Mouse (Mus musculus) frontal cortex, postnatal 10 days (tissue): ENCODE measurements around the gene Scn4a.
A peak's percentile ranks its signal among the peaks of the same experiment; 100 is the strongest.
"Not testable (repeated sequence)": the region's sequence is repeated elsewhere in the genome, so short reads cannot be mapped to it uniquely, and the experiment has no call there.

Source experiments
- DNase-seq, 2 experiments: peaks; one replicate each; pipeline ENCODE4 v3.0.0; 2022; ENCODE audit warnings: low spot score in 2 of 2, mixed read lengths in 1 of 2

Scn4a gene

GRCm38 (mm10) chr11:106353188-106353587, at the start of gene Scn4a:
TSS of gene Scn4a (minus strand) at chr11:106353288.
- DNase-seq = no peak

GRCm38 (mm10) chr11:106398481-106398880, 45.4 kb upstream of the Scn4a start:
- no peak for DNase-seq

- DNase-seq = no peak
These were observed 44.6 kb upstream of the Scn4a start for GRCm38 (mm10) chr11:106397656-106398055.

- not testable (repeated sequence) for DNase-seq
These were observed 41.0 kb upstream of the Scn4a start for GRCm38 (mm10) chr11:106394055-106394454.

GRCm38 (mm10) chr11:106393331-106393616, 40.2 kb upstream of the Scn4a start:
- DNase-seq = no peak

GRCm38 (mm10) chr11:106392597-106393330, 39.7 kb upstream of the Scn4a start:
- no peak for DNase-seq

DNA sequence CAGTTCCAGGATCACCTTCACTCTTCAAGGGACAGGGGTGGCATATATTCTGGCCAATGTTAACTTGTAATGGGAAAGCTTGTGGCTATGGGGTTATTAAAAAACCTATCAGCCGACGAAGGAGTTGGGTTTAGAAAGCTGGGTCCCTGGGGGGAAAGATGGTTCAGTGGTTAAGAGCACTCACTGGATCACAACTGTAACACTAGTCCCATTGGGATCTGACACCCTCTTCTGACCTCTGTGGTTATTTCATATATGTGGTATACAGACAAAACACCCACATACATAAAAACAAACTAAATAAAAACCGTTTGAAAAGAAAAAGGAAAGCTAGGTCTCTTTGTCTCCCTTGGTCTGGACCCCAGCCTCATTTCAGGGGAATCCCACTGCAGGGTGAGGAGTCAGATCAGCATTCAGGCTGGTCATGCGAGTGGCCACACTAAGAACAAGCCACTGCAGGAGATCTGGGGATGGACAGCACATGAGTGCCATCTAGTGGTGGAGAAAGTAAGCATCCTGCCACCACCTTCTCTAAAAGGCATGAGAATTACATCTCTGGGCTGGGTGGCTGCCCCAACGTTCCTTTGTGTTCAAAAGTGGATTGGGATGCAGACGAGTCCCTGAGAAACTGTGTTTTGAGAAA, 38.6 kb upstream of the Scn4a start:
- DNase-seq = peak; percentile 18 to 64

- no peak for DNase-seq
These were observed 37.7 kb upstream of the Scn4a start for GRCm38 (mm10) chr11:106390757-106391156.

DNA sequence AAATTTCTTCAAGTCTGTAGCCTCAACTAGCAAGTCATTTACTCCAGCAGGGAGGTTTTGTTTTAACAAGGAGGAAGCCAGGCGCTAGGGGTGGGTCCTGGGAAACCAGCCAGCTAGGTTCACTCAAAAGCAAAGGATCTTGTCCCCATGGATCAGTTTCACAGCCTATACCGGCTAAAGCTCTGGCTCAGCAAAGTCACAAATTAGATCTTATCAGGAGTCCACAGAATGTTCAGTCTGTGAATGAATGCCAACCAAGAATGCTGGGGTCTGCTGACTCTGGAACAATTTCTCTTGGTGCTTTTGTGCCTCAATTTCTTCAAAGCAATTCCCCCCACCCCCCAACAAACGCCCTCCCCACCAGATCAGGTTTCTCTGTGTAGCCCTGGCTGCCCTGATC, 36.5 kb upstream of the Scn4a start:
- DNase-seq = no peak

DNA sequence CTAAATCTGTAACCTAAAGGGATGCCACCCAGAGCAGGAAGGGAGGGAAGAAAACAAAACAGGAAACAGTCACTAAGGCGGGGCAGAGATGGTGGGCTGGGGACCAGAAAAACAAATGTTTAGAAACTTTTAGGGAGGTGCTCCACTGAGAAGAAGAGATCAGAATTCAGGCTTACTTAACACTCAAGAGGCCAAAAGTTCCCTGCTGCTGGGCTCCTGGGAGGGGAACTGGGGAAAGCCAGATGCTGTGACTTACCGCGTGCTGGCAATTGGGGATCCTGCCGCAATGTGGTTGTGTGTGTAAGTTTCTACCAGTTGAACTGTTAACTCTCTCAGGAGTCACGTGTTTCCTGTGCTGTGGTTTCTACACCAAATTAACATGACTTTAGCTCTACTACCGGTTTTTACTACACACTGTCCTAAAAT, 34.7 kb upstream of the Scn4a start, which contains the start of gene Icam2:
Gene Icam2 (minus strand): TSS at position 285 of the 426 bp plus-strand sequence.
- DNase-seq = no peak

DNA sequence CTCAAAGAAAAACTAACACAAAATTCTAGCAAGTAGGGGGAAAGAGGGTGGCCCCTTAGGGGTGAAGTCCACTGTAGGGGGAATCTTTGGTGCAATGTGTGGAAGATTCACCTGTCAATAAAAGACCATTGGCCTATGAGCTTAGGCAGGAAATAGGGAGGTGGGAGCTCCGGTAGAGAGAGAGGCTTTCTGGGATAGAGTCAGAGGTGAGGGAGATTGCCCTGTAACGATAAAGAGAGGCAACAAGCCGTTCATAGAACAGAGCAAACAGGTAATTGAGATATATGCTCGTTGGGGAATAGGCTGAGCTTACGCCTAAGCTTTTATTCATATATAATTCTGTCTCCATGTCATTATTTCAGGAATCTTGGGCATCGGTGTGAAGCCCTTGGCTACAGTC, 33.9 kb upstream of the Scn4a start:
- DNase-seq = no peak

DNA sequence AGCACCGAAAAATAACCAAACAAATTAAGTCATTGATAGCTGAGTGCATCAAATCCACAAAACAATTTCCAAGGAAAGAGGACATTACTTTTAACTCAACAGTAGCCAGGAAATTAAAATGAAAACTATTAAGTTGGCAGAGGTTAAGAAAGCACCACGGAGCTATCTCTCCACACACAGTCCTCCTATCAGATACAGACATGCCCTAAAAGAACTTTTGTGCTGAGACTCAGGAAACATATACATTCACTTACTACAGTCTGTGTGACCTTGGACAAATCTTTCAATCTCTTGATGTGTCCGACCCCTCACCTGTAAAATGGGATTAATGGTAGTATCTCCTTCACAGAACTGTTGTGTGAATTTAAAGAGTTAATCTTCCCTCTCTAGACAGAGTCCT, 33.3 kb upstream of the Scn4a start:
- no peak for DNase-seq

DNA sequence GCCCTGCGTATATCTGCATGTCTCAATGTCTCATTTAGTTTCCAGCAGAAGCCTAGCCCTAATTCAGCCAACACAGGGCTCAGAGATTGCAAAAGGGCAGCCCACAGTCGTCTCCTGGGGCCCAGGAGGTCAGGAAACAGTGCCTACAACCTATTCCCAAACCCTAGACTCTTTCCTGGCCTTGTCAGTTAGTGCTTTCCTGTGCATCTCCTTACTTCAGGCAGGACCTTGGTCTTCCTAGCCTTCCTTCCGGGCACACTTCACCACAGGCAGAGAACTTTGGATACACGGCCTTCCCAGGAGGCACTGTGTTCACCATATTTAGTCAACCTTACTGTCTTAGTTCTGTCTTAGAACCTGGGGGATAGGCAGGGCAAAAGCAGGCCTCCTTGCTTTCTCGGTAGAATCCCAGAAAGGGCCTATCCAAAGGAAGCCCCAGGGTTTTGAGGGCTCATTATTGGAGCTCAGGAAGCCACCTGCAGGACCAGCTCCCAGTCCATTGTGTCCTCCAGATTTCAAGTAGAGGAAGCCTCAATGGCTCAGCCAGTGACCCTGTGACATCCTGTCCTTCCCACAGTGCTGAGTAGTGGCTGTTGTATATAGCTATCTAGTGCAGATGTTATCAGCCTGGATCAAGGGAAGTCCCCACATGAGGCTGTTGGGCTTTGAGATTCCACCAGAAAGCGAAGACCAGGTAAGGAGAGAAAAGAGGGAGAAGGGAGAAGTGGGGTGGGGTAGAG, 30.1 kb upstream of the Scn4a start:
- no peak for DNase-seq

DNA sequence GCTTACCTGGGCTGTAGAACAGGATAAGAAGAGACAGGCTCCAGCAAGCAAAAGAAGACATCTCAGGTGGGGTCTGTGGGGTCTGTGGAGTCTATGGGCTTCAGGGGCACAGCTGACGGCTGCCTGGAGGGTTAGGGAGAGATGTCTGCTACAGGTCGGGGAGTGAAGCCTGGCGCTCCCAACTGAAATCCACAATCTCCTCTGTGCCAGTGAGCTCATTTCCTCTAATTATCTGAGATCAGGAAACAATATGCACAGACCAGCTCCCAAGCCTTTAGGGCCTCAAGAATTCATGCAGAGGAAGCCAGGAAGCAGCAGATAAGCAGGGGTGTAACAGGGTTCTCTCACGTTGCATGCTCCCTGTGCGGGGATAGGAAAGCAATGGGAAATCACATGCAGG, 29.3 kb upstream of the Scn4a start:
- DNase-seq = no peak

DNA sequence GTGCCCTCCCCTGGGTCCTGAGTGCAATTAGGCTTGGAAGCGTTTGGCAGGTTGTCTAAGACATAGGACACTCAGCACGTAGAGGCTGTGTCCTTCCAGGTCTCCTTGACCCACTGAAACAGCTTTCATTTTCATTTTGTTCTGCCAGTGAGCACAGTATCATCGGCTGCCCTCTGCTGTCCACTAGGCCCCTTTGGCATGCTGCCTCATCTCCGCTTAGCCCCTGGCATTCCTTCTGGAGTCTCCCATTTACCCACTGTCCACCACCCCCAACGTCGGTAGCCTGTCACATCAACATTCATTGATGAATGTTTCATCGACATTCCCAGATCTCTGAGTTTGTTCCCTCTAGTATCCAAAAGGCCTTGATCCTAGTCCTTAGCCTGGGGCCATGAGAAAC, 28.8 kb upstream of the Scn4a start:
- DNase-seq = no peak

DNA sequence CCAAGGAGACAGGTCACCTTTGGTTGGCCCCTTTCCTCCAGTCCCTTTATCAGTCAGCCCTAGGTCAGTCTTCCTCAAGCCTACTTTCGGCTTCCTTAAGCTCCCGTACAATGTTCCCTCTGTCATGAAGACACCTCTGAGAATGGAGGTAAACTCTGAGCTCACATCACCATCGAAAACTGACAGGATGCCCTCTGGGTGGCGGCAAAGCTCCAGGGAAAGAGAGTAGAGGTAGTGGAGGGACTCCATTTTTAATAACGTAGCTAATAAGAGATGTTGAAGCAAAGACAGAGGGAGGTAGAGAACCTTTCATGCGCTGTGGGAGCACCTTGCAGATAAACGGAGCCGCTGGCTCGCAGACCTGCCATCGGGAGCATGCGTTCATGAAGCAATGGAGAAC, 27.9 kb upstream of the Scn4a start:
- no peak for DNase-seq

DNA sequence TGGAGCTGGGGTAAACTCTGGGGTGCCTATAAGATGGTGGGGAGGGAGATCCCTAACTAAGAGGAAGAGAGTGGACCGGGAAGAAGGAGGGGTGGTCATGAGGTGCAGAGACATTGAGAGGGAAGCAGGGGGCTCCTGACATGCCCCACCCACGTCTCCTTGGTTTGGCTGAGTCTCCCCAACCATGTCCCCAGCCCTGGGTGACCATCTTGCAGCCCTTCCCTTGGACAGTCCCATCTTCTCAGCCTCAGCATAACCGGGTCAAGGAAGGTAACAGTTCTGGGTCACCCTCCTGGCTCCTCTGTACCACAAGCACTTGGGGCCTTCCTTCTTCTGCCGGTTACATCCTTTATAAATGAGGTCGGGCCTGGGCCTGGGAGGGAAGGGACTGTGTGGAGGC, 21.9 kb upstream of the Scn4a start:
- DNase-seq = no peak

DNA sequence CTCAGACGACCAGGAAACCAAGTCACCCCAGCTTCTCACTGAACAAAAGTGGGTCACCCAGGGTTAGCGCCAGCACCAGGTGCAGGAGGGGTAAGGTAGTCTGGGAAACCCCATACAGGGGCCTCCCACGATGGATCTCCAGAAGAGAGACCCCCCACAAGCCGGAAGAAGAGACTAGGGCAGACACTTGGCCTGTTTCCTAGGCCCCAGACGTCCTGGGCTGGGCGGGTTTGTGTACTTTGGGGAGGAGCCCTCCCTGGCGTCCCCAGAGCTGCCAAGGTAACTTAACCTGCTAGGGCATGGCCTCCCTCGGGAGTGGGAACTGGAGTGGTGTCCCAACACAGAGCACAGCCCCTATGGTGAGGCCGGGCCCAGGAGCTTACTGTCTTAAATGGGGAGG, 21.5 kb upstream of the Scn4a start:
- no peak for DNase-seq

DNA sequence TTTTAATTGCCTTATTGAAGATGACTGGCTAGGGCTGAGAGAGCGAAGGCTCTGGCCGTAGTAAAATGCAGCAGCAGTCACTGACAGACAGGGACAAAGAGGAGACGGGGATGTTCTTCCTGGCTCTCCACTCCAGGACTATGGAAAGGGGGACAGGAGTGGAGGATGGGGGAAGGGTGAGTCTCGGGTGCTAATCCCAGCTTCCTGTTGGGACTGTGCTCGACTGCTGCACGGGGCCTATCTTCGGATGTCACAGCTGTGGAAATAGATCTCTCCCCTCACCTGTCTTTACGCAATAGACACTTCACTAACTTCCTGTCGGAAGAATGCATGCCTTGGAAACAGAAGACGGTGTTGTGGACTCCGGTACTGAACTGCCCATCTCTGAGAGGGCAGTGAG, 20.9 kb upstream of the Scn4a start:
- no peak for DNase-seq

DNA sequence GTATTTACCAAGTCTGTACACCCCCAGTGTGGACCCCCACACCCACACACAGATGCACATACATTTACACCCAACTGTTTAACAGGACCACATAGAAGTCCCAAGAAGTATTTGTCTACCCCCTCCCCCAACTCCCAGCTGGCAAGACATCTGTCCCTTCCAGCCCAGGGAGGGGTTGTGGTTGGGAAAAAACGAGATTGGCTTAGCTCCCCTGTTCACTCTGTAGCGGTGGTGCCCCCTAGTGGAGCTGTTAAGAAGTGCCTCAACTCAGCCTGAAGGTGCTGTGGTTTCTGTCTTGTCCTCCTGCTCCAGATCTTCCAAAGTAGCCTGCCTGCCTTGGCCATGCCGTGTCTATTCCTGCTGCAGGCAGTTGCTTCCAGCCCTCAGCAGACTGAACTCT, 13.2 kb upstream of the Scn4a start:
- DNase-seq = peak; percentile 66 to 70

DNA sequence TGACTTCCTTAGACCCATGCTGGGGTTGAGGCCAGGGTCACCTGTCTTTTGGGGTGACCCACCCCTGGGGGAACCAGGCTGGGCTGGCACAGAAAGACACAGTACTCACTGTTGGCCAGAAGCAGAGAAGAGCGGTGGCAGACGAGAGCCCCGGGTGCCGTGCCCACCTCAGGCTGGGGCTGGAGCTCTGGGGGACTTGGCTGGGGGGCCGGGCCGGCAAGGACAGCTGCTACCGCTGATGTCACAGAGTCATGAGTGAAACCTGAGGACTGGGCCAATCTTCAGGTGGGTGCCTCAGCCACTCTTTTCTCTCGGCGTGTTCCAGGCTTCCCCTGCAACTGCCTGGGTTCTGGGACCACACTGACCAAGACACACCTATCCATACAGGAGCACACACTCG, 12.3 kb upstream of the Scn4a start, which contains the start of gene Prr29:
Gene Prr29 (plus strand): TSS at position 107 of the 400 bp plus-strand sequence.
- no peak for DNase-seq

DNA sequence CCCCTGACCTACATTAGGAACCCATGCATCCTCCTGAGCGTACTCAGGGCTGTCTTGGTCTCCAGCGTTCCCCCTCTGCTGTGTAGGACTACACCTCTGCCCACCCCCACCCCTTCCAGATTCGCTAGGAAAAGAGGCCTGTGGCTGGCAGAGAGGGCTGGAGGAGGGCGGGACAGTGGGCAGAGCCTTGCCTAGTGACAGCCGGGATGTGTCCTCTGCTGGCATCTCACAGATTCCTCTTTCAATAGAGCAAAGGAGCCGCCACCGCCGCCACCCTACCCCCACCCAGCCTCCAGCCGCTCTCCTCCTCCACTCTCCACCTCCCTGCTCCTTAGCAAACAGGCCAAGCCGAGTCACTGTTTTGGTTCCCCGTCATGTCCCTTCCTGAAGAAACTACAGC, 11.6 kb upstream of the Scn4a start:
- no peak for DNase-seq

GRCm38 (mm10) chr11:106359350-106359749, 6.3 kb upstream of the Scn4a start:
- DNase-seq = no peak
